Mouse (Mus musculus) kidney, postnatal 14 days (tissue): Measurements from ENCODE around the gene Apba1.

Source experiments
- DNase-seq: peaks from one replicate; pipeline ENCODE4 v3.0.0; 2022; ENCODE audit warnings: mixed read lengths

Gene Apba1

GRCm38 (mm10) chr19:23946026-23946685, 187.5 kb downstream of the Apba1 start:
- DNase-seq: no peak

- no peak for DNase-seq
Observed at GRCm38 (mm10) chr19:23946751-23947150, 188.1 kb downstream of the Apba1 start.

- no peak for DNase-seq
Observed at GRCm38 (mm10) chr19:23947871-23948270, 189.2 kb downstream of the Apba1 start.

GRCm38 (mm10) chr19:23948301-23949000, 189.8 kb downstream of the Apba1 start:
- DNase-seq: no peak

- DNase-seq: no peak
Observed at GRCm38 (mm10) chr19:23955461-23955860, 196.8 kb downstream of the Apba1 start.

- no peak for DNase-seq
Observed at GRCm38 (mm10) chr19:23956299-23956975, 197.8 kb downstream of the Apba1 start.

- no peak for DNase-seq
Observed at GRCm38 (mm10) chr19:23957563-23957962, 198.9 kb downstream of the Apba1 start.

- no peak for DNase-seq
Observed at GRCm38 (mm10) chr19:23958925-23959324, 200.2 kb downstream of the Apba1 start.

GRCm38 (mm10) chr19:23959870-23960269, 201.2 kb downstream of the Apba1 start:
- peak; percentile 16 for DNase-seq

GRCm38 (mm10) chr19:23960275-23960674, 201.6 kb downstream of the Apba1 start:
- DNase-seq: peak; percentile 75

GRCm38 (mm10) chr19:23960831-23961447, 202.3 kb downstream of the Apba1 start:
- DNase-seq: no peak

GRCm38 (mm10) chr19:23961516-23961915, 202.8 kb downstream of the Apba1 start:
- peak; percentile 63 for DNase-seq

GRCm38 (mm10) chr19:23964401-23964910, 205.8 kb downstream of the Apba1 start:
- DNase-seq: no peak

- DNase-seq: no peak
Observed at GRCm38 (mm10) chr19:23966376-23966775, 207.7 kb downstream of the Apba1 start.

GRCm38 (mm10) chr19:23967156-23967555, 208.5 kb downstream of the Apba1 start:
- no peak for DNase-seq

- DNase-seq: no peak
Observed at GRCm38 (mm10) chr19:23968125-23968861, 209.6 kb downstream of the Apba1 start.

GRCm38 (mm10) chr19:23968862-23969225, 210.2 kb downstream of the Apba1 start:
- DNase-seq: no peak

GRCm38 (mm10) chr19:23970374-23970773, 211.7 kb downstream of the Apba1 start:
- no peak for DNase-seq

GRCm38 (mm10) chr19:23971391-23971790, 212.7 kb downstream of the Apba1 start:
- no peak for DNase-seq

GRCm38 (mm10) chr19:23972881-23973649, 214.4 kb downstream of the Apba1 start:
- DNase-seq: peak; percentile 41

GRCm38 (mm10) chr19:23977901-23978443, 219.3 kb downstream of the Apba1 start:
- DNase-seq: no peak
